Mouse (Mus musculus) thymus, adult 2 months (tissue): ENCODE measurements around the gene Rcan1.

Experiments used
- CTCF ChIP-seq: fragments of 200-500 bp; IDR thresholded peaks from 2 replicates; pipeline ENCODE4 v1.5.1; 2012; ENCODE audit warnings: mild to moderate bottlenecking, control low read depth, low read length, moderate library complexity, borderline replicate concordance; ENCODE audit not compliant: control insufficient read depth, poor library complexity, insufficient read depth; ENCODE audit errors: extremely low read depth
- POLR2A ChIP-seq: fragments of 200-500 bp; IDR thresholded peaks from 2 replicates; pipeline ENCODE4 v1.6.1; 2012; ENCODE audit warnings: mild to moderate bottlenecking, low read length, control low read depth, moderate library complexity; ENCODE audit not compliant: control insufficient read depth, poor library complexity, insufficient read depth; ENCODE audit errors: extremely low read depth

- TF ChIP-seq POLR2A, result no peak
- TF ChIP-seq CTCF, result no peak
Measured at GRCm38 (mm10) chr16:92442946-92443345, 27.7 kb downstream of the Rcan1 start.
